Mouse (Mus musculus): ENCODE results near the gene Sertad3. TPM values are rescaled to one million over a fixed set of nuclear protein-coding genes. Genes with fewer than 3 reads are reported as not detected.

Gene Sertad3
- polyA plus RNA-seq, 1 experiment from 2014 or later = 13.4 TPM

- Histone ChIP-seq H3K9me3 (no peaks in the 10 kb centered on the region), H3K4me1 (replicated peaks) (peaks cover 28% of the 10 kb centered on the region), H3K4me2 (peak overlapping the region; percentile 90), H3K9ac (peak overlapping the region; percentile 69), H3K36me3 (no peaks in the 10 kb centered on the region), H3K27ac (no peak overlapping the region), H3K4me3 (peak overlapping the region; percentile 65), H3K27me3 (peaks cover 33% of the 10 kb centered on the region)
- ATAC-seq (ENCODE audit: low FRiP score) = no peak
- 60% methylated on average over 15 of the region's 15 CpGs for WGBS
Measured at GRCm38 (mm10) chr7:27448421-27449206, 25.0 kb upstream of the Sertad3 start.

DNA sequence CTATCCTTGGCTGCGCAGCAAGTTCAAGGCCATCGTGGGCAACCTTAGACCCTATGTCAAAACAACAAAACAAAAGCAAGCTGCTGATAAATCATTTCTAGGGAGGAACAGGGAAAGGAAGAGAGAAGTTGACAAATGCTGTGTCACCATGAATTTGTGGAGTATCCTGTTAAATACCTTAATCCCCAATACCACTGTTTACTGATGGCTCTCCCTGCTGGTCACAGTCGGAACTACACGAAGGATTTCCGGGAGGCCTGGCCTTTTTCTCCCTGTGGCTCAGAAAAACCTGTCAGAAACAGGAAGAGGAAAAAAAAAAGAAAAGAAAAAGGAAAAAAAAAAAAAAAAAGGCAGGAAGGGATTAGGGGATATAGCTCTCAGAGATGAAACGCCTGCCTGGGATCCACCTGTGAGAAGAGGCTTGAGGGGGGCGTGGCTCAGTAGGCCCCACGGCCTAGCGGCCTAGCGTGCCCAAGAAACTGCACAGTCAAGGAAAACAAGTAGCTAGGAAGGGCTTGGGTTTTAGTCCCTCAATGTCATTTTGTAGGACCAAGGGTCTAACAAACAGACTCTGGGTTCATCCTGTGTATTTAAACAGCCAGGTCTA, 24.2 kb upstream of the Sertad3 start:
- H3K4me2 ChIP-seq = 0 out of 2 replicates have a peak overlapping the region, but pooled peaks have one; percentile 90
- peaks cover 28% of the 10 kb centered on the region for H3K4me1 ChIP-seq (replicated peaks)
- no peaks in the 10 kb centered on the region for H3K9me3 ChIP-seq
- no peaks in the 10 kb centered on the region for H3K36me3 ChIP-seq
- ATAC-seq (ENCODE audit: low FRiP score) = no peak
- H3K4me3 ChIP-seq = no peak overlapping the region
- H3K27me3 ChIP-seq = peaks cover 31% of the 10 kb centered on the region
- WGBS = 61% methylated on average over 10 of the region's 10 CpGs
- H3K27ac ChIP-seq = no peak overlapping the region
- H3K9ac ChIP-seq = no peak overlapping the region

GRCm38 (mm10) chr7:27451359-27451758, 22.2 kb upstream of the Sertad3 start:
- H3K4me3 ChIP-seq = no peak overlapping the region
- WGBS = 97% methylated on average over 2 of the region's 2 CpGs
- no peak overlapping the region for H3K27ac ChIP-seq
- no peaks in the 10 kb centered on the region for H3K9me3 ChIP-seq
- peaks cover 19% of the 10 kb centered on the region for H3K4me1 ChIP-seq (replicated peaks)
- ATAC-seq (ENCODE audit: low FRiP score) = no peak
- H3K4me2 ChIP-seq = no peak overlapping the region
- peaks cover 11% of the 10 kb centered on the region for H3K27me3 ChIP-seq
- no peaks in the 10 kb centered on the region for H3K36me3 ChIP-seq
- no peak overlapping the region for H3K9ac ChIP-seq

- H3K36me3 ChIP-seq = no peaks in the 10 kb centered on the region
- WGBS = 58% methylated on average over 13 of the region's 13 CpGs
- no peak overlapping the region for H3K27ac ChIP-seq
- no peak overlapping the region for H3K4me2 ChIP-seq
- H3K9ac ChIP-seq = no peak overlapping the region
- no peak for ATAC-seq (ENCODE audit: low FRiP score)
- H3K4me1 ChIP-seq (replicated peaks) = peaks cover 10% of the 10 kb centered on the region
- H3K4me3 ChIP-seq = no peak overlapping the region
- peaks cover 11% of the 10 kb centered on the region for H3K27me3 ChIP-seq
- no peaks in the 10 kb centered on the region for H3K9me3 ChIP-seq
Measured at GRCm38 (mm10) chr7:27452206-27452770, 21.3 kb upstream of the Sertad3 start.

- H3K9ac ChIP-seq = no peak overlapping the region
- H3K27me3 ChIP-seq = 0 out of 2 replicates have a peak, but pooled peaks cover 2% of the 10 kb centered on the region
- no peaks in the 10 kb centered on the region for H3K4me1 ChIP-seq (replicated peaks)
- no peak overlapping the region for H3K4me2 ChIP-seq
- no peaks in the 10 kb centered on the region for H3K9me3 ChIP-seq
- H3K27ac ChIP-seq = no peak overlapping the region
- H3K4me3 ChIP-seq = no peak overlapping the region
- H3K36me3 ChIP-seq = no peaks in the 10 kb centered on the region
- WGBS = 79% methylated on average over 10 of the region's 10 CpGs
- no peak for ATAC-seq (ENCODE audit: low FRiP score)
Measured at GRCm38 (mm10) chr7:27454461-27455121, 19.0 kb upstream of the Sertad3 start.

- WGBS = 93% methylated on average over 3 of the region's 3 CpGs
Measured at GRCm38 (mm10) chr7:27455273-27455672, 18.3 kb upstream of the Sertad3 start.

DNA sequence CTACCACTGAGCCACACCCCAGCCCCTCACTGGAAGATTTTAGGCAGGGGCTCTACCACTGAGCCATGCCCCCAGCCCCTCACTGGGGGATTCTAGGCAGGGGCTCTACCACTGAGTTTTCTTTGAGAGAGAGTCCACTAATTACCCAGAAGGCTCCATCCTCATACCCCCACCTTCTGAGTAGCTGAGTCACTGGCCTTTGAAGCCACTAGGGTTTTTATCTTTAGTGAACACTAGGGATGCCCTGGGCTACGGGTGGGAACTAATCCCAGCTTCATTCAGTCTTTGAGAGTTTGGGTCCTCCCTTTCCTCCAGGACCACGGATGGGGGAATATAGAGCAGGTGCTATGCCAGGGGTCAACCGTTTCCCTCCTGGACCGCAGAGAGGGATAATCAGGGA, 15.0 kb upstream of the Sertad3 start:
- ATAC-seq (ENCODE audit: low FRiP score) = no peak
- Histone ChIP-seq H3K9ac (no peak overlapping the region), H3K4me1 (replicated peaks) (no peaks in the 10 kb centered on the region), H3K36me3 (no peaks in the 10 kb centered on the region), H3K4me3 (no peak overlapping the region), H3K27me3 (no peaks in the 10 kb centered on the region), H3K9me3 (no peaks in the 10 kb centered on the region), H3K27ac (no peak overlapping the region), H3K4me2 (no peak overlapping the region)
- 89% methylated on average over 4 of the region's 4 CpGs for WGBS

More at GRCm38 (mm10) chr7:27455273-27455672, 18.3 kb upstream of the Sertad3 start:
- no peaks in the 10 kb centered on the region for H3K36me3 ChIP-seq
- H3K9ac ChIP-seq = no peak overlapping the region
- 0 out of 2 replicates have a peak, but pooled peaks cover 2% of the 10 kb centered on the region for H3K27me3 ChIP-seq
- H3K27ac ChIP-seq = no peak overlapping the region
- H3K4me2 ChIP-seq = no peak overlapping the region
- no peaks in the 10 kb centered on the region for H3K4me1 ChIP-seq (replicated peaks)
- ATAC-seq (ENCODE audit: low FRiP score) = no peak
- no peak overlapping the region for H3K4me3 ChIP-seq
- no peaks in the 10 kb centered on the region for H3K9me3 ChIP-seq

DNA sequence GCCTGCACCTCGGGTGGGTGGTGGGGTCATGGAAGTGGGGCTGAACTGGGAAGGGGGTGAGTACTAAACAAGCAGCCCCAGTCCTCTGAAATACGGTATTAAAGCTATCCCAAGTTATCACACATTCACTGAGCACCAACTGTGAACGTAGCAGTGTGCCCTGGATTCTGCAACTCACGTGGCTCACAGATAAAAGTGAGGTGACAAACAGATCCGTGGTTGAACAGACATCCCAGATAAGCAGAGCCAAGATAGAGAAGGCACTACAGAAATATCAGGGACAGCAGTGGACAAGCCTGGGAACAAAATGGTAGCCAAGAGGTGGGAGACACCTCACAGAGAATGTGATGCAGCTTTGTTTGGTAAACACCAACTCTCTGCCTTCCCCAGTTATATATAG, 13.9 kb upstream of the Sertad3 start:
- 90% methylated on average over 5 of the region's 5 CpGs for WGBS
- H3K9me3 ChIP-seq = no peaks in the 10 kb centered on the region
- no peak overlapping the region for H3K4me3 ChIP-seq
- no peaks in the 10 kb centered on the region for H3K4me1 ChIP-seq (replicated peaks)
- no peaks in the 10 kb centered on the region for H3K27me3 ChIP-seq
- no peaks in the 10 kb centered on the region for H3K36me3 ChIP-seq
- no peak for ATAC-seq (ENCODE audit: low FRiP score)
- H3K4me2 ChIP-seq = no peak overlapping the region
- no peak overlapping the region for H3K27ac ChIP-seq
- no peak overlapping the region for H3K9ac ChIP-seq

- no peak overlapping the region for H3K27ac ChIP-seq
- H3K36me3 ChIP-seq = no peaks in the 10 kb centered on the region
- ATAC-seq (ENCODE audit: low FRiP score) = no peak
- H3K4me2 ChIP-seq = no peak overlapping the region
- H3K9me3 ChIP-seq = no peaks in the 10 kb centered on the region
- WGBS = 84% methylated on average over 6 of the region's 6 CpGs
- H3K4me3 ChIP-seq = no peak overlapping the region
- H3K27me3 ChIP-seq = no peaks in the 10 kb centered on the region
- no peak overlapping the region for H3K9ac ChIP-seq
- no peaks in the 10 kb centered on the region for H3K4me1 ChIP-seq (replicated peaks)
Measured at GRCm38 (mm10) chr7:27460477-27460876, 13.1 kb upstream of the Sertad3 start.

- H3K9ac ChIP-seq = no peak overlapping the region
- no peak overlapping the region for H3K4me2 ChIP-seq
- ATAC-seq (ENCODE audit: low FRiP score) = no peak
- H3K27ac ChIP-seq = no peak overlapping the region
- H3K27me3 ChIP-seq = no peaks in the 10 kb centered on the region
- no peaks in the 10 kb centered on the region for H3K9me3 ChIP-seq
- H3K4me3 ChIP-seq = no peak overlapping the region
- no peaks in the 10 kb centered on the region for H3K36me3 ChIP-seq
- WGBS = 32% methylated on average over 4 of the region's 4 CpGs
- H3K4me1 ChIP-seq (replicated peaks) = peaks cover 3% of the 10 kb centered on the region; the same call in 1 of the 2 replicates
Measured at GRCm38 (mm10) chr7:27467648-27468047, 5.9 kb upstream of the Sertad3 start.

- Histone ChIP-seq H3K9me3 (no peaks in the 10 kb centered on the region), H3K4me1 (replicated peaks) (peaks cover 11% of the 10 kb centered on the region), H3K4me3 (no peak overlapping the region), H3K36me3 (peaks cover 6% of the 10 kb centered on the region; the same call in 1 of the 2 replicates), H3K4me2 (no peak overlapping the region), H3K9ac (no peak overlapping the region), H3K27ac (no peak overlapping the region), H3K27me3 (no peaks in the 10 kb centered on the region)
- 93% methylated on average over 11 of the region's 11 CpGs for WGBS
- ATAC-seq (ENCODE audit: low FRiP score) = no peak
Measured at GRCm38 (mm10) chr7:27471390-27472120, 2.0 kb upstream of the Sertad3 start.
